Mouse (Mus musculus): ENCODE data around the gene Agtpbp1.

GRCm38 (mm10) chr13:59505867-59506266 lies 79.2 kb downstream of the Agtpbp1 start:
- TF ChIP-seq ZNF384 (IDR thresholded peaks at IDR 0.05; ENCODE audit: low read depth, low read length) (no peak), MAFK (IDR thresholded peaks at IDR 0.05; ENCODE audit: insufficient read depth, low read depth, low read length) (no peak)
